Mouse (Mus musculus): ENCODE results near the gene Zfp74.

DNA sequence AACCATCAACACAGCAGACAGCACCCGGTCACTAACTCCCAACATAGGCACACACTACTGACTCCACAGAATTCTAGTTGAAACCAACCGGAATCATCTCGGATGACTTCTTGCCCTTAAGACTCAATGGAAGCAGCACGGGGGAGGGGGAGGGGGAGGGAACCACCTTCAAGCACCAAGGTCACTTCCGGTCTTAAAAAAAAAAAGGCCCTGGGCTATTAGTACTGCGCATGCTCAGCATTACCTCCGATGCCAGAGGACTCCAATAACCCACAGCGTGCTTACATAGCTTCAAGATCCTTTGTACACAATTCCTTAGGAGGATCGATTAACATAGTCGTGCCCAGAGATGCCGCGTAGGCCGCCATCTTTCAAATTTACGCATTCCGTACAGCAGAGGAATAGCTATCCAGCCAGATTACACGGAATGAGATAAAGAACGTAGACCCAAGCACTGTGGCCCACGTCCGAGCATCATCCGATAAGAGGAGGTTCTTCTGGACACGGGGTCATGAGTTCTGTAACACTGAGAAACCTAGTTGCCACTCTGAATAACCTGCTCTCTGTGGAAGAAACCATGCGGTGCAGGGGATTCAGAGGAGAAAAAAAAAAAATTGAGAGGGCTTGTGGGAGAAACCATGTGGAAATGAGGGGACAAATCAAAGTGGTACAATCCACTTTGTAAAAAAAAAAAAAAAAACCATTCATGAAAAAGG lies 47.8 kb downstream of the Zfp74 start, which contains the start of gene Zfp27:
- TF ChIP-seq CTCF (IDR thresholded peaks at IDR 0.05; ENCODE audit: low read depth, low read length) (no peak), POLR2A (IDR thresholded peaks at IDR 0.05; ENCODE audit: extremely low read depth, insufficient read depth, low read length) (no peak)

Measured in liver, adult 2 months (tissue).